Mouse (Mus musculus) spleen, postnatal 14 days (tissue): ENCODE results near the gene Srpk2.
"Not testable (repeated sequence)": the region's sequence is repeated elsewhere in the genome, so short reads cannot be mapped to it uniquely, and the experiment has no call there.

ENCODE experiments used
- DNase-seq, 2 experiments: peaks; one replicate each; pipeline ENCODE4 v3.0.0; 2021 to 2022; ENCODE audit warnings: low spot score in 2 of 2

The Srpk2 gene

DNA sequence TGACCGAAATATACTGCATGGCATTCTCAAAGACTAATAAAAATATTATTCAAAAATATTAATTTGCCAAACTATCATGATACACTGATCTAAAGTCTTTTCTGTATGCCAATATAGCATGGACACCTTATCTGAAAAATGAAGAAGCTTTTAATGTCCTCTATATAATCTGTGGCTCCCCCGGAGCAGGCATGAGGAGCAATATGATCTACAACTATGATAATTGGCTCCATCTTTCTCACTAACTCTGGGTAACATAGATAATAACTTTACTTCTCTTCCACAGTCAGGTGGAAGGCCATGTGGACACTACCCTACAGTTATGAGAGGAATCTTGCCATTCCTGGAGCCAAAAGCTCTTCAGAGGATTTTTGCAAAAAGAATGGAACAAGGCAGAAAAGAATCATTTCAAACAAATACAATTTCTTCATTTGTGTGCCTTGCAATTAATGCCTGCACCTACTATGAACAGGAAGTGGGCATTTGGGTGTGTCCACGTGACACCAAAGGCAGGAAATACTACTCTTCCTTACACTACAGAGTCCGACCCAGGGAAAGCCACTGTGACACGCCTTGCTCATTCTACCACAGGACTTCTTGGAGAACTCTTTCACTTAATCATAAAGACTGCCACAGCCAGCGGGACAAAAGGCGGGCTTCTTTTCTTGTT, 80.2 kb downstream of the Srpk2 start:
- no peak for DNase-seq

DNA sequence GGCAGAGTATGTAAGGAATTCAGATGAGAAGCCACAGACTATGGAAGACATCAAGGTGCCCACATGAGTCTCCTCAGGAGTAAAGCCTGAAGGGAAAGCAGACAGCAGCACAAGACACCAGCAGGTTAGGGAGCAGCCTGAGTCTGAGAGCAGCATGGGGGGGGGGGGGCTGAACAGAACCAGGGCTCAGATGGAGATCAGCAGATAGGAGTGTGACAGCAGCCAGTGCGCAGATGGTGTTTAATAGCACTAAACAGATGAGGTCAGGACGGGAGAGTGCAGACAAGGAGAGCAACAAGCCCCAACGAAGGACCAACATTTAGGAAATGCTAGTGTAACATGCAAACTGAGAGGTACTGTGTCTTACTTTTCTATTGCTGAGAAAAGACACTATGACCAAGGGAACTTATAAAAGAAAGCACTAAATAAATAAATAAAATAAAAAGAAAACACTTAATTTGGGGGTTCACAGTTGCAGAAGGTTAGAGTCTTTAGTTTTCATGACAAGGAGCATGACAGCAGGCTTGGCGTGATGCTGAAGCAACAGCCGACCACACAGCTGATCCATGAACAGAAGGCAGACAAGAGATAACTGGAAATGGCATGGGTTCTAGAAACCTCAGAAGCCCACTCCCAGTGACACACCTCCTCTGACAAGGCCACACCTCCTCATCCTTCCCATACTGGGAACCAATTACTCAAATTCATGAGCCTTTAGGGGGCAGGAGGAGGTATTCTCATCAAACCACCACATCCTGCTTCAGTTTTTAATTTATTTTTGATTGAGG, 84.5 kb downstream of the Srpk2 start:
- no peak for DNase-seq

DNA sequence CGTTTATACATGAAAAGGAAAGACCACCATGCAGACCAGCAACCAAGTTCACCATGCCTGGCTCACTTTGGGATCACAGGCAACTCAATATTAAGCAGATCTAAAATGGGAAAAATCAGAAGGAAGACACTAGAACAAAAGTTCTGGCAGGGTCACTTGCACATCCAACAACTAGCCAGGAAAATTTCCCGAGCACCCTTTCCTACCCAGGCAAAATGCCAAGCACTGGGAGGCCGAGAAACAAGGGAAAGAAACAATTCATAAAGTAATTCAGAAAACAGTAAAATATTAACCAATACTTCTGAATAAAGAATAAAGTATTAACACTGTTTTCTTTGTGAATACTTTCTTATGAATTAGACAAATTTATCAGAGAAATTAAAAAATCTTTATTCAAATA, 85.2 kb downstream of the Srpk2 start:
- no peak for DNase-seq

DNA sequence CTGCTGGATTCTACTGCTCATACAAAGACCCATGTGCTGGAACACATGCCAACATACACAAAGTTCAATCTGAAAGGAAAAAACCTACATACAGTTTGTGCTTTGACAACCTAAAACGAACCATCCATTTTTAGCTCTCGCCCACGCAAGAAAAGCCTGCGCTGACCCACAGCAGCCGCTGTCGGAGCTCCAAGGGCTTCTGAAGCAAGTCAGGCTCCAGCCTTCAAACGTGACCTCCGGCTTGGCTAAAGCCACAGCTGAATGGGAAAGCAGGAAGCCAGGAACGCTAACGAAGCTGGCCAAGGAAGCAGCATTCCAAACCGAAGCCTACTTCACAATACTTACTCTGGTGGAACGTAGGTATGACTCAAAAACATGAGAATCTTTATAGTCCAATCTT, 85.9 kb downstream of the Srpk2 start:
- no peak for DNase-seq

DNA sequence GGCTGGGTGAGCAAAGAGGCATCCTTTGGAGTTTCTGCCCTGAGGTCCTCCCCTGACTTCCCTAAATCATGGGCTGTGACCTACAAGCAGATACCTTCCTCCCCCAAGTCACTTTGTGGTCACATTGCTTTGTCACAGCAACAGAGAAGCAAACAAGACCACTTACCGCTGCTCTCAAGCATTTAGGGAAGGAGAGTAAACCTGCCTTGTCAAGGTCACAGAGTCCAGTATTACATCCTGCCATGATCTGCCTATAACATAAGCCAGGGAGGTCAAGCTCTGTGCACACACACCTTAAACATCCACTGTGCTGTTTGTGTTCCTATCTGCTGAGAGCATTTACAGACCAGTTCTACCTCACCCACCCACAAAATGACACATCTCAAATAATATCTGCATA, 86.4 kb downstream of the Srpk2 start:
- no peak for DNase-seq

DNA sequence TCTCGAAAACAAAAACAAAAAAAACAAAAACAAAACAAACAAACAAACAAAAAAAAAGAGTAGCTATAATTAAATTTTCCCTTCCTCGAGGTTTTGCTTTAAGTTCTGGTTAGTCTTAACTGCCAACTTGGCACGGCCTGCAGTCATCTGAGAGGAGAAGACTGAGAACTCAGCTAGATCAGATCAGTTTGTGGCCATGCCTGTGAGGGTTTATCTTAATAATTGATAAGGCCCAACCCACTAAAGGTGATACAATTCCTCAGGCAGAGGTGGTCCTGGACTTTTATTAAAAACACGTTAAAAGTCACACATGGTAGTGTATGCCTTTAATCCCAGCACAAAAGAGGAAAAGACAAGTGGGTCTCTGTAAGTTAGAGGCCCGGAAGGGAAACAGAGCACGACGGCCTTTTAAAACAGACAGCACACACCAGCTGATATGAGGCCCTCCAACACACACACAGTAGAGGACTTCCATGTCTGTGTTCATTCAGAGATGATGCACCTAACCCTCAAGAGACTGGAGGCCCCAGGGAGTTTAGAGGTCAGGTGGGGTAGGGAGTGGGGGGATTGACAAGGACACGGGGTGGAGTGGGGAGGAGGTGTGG, 87.1 kb downstream of the Srpk2 start:
- DNase-seq, result no peak

DNA sequence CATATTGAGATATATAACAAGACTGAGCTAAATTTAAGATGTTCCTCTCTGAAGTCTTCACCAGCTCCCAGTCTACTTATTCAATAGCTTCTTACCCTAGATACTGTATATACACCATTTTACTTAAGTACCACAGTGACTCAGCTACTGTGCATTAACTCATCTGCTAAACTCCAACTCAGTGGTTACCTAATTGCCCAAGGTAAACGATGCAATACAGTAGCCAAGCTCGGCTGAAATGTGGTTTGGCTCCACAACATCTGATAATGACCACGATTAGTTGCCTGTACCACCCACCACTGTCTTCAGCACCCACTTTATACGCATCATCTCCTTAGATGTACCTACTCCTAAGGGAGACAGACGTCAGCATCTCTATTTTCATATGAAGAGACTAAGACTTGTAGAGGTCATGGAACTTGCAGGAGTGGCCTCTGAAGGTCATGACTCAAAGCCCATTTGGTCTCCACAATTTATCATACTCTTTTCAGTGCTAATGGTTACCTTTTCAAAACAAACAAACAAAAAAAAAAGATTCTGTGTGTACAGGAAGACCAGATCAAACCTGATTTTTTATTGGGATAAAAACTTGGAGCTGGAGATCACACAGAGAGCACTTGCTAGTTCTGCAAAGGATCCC, 88.0 kb downstream of the Srpk2 start:
- DNase-seq, result no peak

DNA sequence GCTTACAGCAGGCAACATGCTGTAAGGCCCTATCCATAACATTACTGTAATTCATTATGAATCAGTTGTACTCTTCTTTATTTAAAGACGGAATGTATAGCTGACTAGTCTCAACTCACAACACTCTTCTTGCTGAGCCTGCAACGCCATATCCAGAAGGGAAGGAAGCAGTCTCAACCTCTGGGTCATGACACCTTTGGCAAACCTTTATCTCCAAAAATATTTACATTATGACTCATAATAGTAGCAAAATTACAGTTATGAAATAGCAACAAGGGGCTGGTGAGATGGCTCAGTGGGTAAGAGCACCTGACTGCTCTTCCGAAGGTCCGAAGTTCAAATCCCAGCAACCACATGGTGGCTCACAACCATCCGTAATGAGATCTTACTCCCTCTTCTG, 94.1 kb downstream of the Srpk2 start:
- DNase-seq, result not testable (repeated sequence)

DNA sequence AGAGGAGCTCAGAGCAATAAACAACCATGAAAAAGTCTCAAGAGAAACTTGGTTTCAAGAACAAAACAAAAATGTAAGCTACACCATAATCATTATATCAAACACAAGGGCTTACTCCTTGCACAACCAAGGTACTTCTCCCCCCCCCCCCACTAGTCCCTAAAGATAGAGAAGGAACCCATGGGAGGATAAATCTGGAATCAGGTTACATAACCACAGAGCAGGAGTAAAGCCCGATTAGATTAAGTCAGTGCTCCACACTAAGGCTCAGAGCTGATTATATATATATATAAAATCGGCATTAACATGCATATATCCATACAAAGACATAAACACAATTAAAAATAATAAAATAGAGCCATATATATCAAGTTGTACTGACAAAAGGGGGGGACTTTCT, 96.8 kb downstream of the Srpk2 start:
- no peak for DNase-seq

DNA sequence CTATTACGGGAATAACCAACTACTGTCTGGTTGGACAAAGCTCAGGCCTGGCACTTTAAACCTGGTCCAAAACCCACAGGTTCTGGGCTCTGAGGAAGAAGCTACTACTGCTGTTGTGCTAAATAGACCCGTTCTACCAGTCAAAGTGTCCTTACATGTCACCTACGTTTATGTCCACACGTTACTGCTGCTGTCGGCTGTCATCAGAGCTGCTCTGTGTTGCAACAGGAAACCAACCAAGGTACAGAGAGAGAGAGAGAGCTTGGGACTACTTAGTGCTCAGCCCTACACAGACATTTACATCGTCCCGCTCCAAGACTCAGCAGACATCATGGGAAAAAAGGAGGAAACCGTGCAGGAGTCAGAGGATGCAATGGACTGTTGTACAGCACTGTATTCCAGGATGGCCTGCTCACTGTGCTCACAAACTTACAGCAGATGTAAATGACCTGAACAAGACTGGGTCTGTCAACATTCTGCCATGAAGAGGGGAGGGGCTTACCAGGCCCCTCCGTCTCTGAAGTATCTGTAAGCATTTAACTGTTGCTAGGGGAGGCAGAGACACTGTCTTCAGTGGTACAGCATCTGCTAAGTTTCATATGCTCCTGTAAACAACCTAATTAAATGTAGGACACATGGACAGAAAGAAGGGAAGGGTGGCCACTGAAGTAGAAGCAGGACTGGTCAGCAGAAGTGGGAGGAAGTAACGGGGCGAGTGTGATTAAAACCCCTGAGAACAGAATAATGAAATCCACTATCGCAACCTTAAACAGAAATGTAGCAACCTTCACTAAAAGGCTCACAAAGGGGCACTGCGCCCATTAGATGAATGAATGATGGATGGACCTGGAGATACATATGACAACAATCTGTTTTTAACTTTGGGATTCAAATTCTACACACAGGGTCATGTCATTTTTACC, 97.6 kb downstream of the Srpk2 start:
- no peak for DNase-seq

DNA sequence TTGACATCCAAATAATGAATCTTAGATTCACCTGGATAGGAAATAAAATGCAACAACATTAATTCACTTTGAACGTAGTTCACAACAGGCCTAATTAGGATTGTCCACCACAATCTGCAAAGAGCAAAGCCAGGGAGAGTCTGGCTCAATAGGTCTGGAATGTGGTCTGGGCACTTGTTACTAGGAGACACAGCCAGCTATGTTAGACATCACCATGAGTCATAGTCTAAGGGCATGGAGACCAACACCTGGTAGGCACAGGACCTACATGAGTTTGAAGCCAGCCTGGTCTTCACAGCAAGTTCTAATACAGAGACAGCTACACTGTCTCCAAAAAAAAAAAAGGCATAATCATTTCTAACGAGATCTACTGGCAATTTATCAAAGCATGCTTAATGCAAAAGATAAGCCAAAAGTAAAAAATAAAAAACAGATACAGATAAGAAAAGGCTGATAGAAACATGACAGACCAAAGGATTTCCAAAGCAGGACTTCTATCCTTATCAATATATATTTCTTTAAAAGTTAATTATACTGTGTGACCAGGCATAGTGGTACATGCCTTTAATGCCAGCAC, 102.8 kb downstream of the Srpk2 start:
- DNase-seq, result no peak

DNA sequence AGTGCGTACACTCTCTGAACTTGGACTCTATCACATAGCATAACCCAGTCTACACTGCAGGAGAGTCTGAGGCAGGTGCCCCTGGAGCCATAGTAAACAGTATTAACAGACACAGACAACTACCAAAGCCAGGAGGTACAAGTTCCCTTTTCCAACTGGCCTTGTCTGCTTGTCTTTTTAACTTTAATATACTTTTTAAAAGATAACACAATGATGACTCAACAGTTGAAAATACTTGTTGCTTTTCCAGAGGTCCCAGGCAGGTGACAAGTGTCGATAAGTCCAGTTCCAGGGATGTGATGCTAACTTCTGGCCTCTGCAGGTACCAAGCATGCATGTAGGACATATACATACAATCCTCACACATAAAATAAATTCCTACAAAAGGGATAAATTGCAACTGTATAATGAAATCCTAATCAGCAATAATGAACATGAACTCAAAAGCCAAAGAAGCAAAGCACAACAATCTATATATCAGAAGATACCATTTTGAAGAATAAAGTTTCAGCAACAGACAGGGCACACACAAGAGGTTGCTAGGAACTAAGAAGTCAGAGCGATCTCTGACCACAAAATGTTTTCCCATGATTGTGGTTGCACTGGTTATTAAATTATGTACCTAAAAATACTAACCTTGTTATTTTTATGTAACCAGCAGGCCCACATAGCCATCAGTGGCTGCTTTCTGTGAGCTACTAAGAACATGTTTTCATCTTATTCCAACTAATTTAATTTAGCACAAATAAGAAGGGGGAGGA, 105.1 kb downstream of the Srpk2 start:
- DNase-seq, result no peak

DNA sequence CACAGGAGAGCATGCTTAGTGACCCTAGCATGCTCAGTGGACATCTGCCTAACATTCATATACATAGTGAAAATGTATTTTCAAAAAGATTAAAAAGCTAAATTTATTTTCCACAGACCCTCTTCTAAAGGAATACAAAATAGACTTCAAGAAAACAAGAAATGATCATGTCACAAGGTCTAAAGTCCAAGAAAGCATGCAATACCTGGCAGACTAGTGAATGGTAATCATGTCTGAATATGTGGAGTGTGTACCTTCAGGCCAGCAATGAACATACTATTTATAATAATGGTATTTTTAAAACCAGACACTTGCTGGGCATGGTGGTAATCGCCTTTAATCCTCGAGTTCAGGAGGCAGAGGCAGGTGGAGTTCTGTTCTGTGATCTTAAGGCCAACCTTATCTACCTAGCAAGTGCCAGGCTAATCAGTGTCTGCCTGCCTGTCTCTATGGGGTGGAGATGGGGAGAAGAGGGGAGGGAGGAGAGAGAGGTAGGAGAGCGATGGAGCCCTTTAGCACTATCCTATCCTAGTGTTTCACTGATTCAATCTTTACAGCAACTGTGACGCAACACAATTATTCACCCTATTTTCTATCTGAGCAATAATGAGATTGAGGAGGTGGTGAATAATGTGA, 106.0 kb downstream of the Srpk2 start:
- no peak for DNase-seq

DNA sequence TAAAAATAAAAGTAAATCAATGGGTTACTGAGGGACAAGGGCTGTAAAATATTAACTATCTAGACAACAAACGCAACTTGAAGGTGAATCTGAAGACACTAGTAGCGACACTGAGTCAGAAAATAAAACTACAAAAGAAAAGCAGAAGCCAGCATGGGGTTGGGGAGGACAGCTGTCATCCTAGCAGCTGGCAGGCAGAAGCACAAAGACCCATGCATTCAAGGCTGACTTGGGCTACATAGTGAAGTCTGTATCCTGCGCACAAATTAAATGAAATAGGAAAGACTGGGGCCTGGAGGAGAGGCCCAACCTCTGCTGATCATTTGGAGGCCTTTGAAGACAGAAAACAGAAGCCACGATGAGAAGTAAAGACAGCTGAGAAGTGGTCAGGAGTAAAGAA, 106.6 kb downstream of the Srpk2 start:
- no peak for DNase-seq

DNA sequence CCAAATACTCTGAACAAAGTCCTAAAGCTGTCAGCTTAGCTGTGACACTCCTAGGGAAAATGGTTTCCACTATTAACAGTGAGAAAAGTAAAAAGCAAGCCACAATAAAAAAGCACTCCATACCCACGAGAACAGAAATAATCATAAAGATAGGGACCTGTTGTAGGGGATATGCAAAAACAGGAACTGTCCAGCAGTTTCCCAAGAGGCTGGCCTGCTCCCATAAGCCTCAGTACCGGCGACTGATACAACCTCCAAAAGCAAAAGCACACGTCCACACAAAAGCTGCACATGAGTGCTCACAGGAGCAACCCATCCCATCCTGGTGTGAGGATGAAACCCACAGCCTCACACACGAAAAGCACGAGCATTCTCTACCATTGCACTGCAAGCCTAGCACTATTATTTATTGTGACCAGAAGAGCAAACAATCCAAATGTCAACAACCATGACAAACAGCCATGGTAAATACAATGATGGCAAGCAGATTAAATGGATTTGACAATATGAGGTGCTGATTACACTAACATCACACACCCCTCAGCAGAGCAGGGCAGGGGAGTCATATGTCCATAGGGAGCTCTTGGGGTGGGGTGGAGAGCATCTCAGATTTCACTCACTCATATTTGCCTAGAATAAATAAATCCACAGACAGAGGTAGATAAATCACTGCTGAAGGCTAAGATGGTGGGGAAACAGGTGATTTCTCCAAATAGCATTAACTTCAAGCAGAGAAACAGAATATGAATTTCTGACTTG, 107.9 kb downstream of the Srpk2 start:
- no peak for DNase-seq

DNA sequence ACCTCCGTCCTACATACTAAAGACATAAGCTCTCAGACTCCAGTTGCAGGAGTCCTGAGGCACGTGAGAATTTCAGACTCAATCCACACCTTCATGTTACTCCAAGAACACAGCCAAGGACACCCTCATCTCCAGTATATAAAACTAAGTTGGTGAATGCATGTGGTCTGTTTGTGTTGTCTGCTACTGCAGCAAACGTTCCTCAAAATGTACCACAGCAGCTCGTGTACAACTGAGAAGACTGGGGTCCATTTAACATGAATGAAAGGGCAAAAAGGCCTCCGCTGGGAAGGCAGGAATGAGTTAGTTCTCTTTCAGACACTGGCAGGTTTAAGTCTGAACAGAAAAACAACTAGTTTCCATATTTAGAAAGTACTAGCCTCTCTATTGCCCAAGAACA, 110.5 kb downstream of the Srpk2 start:
- no peak for DNase-seq

DNA sequence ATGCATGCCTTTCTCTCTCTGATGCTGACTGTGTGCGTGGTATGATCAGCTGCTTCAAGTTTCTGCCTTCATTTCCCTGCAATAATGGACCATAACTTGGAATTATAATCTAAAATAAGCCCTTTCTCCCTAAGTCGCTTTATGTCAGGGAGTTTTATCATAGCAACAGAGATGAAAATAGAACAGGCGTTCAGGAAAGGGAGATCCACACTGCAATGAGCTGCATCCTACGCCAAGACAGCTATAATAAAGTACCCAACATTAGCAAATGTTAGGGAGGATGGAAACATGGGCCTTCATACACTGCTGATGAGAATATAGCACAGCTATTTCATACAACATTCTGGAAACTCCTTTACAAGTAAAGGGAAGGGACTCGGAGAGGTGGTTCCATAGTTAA, 116.2 kb downstream of the Srpk2 start:
- DNase-seq, result no peak

DNA sequence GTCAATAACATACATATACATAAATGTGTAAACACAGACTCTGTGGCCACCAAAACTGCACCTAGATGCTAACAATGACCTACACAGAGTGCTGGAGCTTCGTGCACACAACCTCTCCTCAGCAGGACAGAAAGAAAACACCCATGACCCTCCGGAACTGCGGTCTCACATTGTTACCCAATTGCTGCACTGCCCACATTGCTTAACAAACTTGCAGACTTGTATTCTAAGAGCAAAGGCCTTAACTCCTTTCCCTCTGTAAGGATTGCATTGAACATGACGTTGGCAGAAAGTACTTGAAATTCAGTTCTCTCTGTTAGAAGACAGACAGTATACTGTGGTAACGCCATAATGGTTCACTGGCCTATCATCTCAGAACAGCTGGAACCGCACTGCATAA, 118.0 kb downstream of the Srpk2 start:
- no peak for DNase-seq
